Mouse (Mus musculus) olfactory bulb, adult 2 months (tissue): ENCODE measurements around the gene Serpini1.

Experiments
- CTCF ChIP-seq: fragments of 200-500 bp; IDR thresholded peaks from 2 replicates; pipeline ENCODE4 v1.5.1; 2012; ENCODE audit warnings: low read depth, mild to moderate bottlenecking, low read length, moderate library complexity; ENCODE audit not compliant: insufficient read depth
- POLR2A ChIP-seq: fragments of 200-500 bp; IDR thresholded peaks from 2 replicates; pipeline ENCODE4 v1.6.1; 2012; ENCODE audit warnings: mild to moderate bottlenecking, low read depth, low read length, moderate library complexity; ENCODE audit not compliant: insufficient read depth

DNA sequence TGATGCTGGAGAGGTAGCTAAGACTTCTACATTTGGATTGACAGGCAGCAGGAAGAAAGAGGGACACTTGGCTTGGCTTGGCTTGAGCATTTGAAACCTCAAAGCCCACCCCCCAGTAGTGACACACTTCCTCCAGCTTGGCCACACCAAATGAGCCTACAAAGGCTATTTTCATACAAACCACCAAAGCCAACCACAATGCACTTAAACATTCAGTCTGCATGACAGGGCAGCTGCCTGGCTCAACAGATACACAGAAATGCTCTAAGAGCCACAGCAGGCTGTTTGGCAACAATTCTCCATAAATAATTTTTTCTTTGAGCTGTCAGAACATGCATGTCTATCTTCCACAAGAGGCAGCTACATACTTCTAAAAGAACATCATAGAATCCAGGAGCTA, 90.2 kb downstream of the Serpini1 start:
- TF ChIP-seq POLR2A (no peak), CTCF (no peak)
